Mouse (Mus musculus): ENCODE data around the gene P3h3.

DNA sequence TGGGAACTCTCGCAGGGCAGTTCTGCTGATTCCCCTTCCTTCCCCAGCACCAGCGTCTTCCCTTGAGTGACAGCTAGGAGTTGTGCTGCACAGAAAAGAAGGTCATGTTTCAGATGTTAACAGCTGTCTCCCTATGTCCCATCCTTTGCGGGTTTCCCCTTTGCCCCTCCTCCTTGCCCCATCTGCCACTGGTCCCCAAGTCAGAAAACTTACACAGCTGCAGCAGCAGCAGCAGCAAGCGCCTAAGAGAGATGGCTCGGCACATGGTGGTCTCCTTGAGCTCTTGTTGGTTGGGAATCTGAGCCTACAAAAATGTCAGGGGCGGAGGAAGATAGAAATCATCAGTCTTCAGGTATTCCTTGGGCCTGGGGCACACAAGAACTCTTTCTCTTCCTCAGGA, 21.8 kb upstream of the P3h3 start:
- TF ChIP-seq POLR2A (IDR thresholded peaks at IDR 0.05; ENCODE audit: borderline replicate concordance, low read depth, low read length) (no peak), CTCF (IDR thresholded peaks at IDR 0.05; ENCODE audit: low read depth, low read length) (no peak)
